Mouse (Mus musculus): ENCODE results near the gene Tulp3.
A peak's percentile ranks its signal among the peaks of the same experiment; 100 is the strongest.

Tulp3 gene

DNA sequence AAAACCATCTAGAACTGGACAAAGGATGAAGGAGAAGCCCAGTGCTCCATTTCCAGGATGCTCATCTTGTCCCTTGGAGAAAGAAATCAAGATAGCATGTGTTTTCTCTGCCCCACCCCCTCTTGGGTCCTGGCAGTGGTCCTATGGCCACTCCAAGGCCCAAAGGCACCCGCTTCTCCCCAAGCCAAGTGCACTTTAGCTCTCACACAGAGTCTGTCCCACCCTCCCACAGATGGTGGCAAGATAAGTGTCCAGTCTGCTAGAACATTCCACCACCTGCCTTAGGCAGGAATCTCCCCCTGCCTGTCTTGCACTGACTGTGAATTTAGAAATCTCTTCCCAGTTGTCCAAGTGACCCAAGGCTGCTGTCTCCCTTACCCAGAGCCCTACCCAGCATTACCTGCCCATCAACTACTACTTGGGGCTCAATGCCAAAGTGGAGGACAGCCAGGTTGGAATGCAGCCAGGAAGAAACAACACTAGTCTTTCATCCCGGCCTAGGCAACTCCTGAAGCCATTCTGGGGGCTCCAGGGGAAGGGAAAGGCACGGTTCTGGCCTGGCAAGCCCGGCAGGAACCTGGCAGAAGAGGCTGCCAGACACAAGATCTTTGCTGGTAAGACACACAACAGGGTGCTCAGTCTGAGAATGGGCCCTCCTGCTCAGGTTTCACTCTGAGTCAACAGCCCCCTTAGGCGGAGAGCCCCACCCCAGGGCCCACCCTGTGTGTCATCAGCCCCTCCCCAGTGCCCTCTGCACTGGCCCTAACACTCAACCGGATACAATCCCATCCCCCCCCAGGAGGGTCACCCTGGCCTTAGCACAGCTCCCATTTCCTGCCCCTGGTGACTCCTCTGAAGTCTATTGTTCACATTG is 59.5 kb downstream of the Tulp3 start:
- peak; percentile 85 for DNase-seq

DNA sequence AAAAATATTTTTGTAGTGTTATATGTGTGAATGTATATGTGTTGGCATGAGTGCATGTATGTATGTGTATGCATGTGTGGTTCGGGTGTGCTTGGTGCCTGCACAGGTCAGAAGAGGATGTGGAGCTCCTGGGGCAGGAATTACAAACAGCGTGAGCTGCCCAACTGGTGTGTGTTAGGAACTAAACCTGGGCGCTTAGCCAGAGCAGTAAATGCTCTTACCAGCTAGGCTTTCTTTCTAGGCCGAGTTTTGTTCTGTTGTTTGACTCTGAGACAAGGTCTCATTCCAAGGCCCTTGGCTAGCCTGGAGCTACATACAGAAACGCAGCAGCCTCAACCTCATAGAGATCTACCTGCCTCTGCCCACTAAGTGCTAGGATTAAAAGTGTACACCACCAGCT is 64.4 kb downstream of the Tulp3 start:
- no peak for DNase-seq

DNA sequence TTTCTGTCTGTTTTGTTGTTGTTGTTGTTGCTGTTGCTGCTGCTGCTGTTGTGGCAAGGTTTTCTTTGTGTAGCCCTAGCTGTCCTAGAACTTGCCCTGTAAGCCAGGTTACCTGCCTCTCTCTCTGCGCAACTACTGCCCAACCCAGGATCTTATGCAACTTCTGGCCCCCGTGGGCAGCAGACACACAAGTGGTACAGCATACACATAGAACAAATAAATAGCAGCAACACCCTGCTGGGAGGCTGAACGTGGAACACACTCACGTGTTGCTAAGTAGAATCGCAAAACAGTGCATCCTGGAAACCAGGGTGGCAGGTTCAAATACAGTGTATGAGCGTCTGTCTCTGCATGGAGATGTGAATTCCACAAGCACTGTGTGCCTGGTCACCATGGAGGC is 67.0 kb downstream of the Tulp3 start:
- DNase-seq, result no peak

DNA sequence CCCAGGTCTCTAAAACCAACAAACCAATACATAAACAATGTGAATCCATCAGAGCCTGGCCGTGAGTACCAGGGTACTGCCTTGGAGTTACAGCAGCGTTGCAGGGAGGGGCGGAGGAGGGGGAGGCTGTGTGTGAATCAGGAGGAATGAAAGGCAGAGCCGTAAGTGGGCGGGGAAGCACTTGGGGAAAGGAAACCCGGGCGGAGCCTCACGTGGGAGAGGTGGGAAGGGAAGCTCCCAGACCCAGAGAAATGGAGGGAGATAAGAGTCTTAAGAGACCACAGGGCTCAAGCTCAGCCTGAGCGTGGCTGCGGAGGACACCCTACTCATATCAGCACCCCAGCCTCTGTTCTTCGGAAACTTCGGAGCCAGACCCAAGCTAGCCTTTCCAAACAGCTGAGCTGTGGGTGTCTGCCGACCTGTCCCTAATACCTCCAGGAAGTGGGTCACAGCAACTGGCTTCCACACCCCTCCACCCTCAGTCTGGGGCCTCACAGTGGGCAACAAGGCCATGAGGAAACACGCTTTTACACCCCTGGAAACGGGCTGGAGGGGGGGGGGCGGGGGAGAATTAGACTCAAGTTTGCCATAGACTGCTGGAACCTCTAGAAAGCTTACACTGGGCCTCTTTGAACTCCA is 69.7 kb downstream of the Tulp3 start:
- peak; percentile 42 for DNase-seq

DNA sequence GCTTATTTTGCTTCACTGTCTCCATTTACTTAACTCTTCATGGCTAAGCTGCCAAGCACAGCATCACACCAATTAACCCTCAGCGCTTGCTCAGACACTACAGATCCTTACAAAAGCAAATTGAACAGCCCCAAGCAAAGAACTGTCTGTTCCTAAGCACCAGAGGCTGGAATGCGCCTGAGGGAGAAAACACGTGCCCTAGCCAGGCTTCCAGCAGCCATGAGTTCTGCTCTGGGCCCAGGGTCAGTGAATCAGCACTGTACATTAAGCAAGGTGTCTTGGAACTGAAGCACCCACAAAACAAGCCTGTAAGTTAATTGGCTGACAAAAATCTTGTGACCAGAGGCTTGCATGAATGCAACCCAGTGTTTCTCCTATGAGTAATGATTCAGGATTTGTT is 73.5 kb downstream of the Tulp3 start:
- no peak for DNase-seq

DNA sequence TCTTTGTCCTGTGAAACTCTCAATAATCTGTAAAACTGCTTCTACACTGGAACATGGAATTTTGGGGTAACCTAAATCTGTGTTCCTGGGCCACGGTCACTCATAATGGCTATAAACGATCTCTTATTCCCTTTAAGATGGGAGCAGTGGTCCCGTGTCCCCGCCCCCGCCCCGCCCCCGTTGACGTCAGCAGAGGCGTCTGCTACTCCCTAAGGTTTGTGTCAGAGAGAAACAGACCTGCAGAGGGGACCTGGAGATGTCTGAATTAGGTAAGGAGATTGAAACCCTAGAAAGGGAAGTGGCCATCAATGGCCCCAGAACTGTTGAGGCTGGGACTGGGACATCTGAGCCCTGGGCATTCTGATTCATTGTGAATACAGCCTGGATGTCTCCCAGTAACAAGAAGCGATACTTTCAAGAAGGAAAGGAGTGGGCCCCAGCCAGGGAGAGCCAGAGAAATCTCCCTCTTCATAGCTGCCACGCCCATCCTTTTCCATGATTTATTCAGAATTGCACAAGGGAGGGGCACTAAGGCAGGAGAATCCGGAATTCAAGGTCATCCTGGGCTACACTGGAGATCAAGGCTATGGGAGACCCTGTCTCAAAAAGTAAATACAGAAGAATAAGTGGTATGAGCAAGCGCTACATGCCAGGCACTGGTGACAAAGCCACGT is 75.0 kb downstream of the Tulp3 start:
- DNase-seq, result no peak

DNA sequence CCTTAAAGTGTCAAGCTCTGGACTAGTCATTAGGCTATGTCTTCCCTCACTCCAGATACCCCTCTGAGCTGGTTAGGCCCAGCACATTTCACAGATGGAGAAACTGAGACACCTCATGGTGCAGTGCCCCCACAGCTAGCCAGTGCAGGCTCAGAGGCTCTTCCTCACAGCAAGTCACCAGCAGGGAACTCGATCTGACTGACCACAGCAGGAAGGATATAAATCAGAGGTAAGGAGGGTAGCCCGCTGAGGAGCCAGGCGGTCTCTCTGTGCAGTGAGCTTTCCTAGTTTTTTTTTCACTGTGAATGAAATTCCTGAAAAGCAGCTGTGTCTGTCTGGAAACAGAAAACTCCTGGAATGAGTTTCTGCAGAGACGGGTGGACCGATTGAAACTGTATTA is 76.0 kb downstream of the Tulp3 start:
- DNase-seq, result no peak

DNA sequence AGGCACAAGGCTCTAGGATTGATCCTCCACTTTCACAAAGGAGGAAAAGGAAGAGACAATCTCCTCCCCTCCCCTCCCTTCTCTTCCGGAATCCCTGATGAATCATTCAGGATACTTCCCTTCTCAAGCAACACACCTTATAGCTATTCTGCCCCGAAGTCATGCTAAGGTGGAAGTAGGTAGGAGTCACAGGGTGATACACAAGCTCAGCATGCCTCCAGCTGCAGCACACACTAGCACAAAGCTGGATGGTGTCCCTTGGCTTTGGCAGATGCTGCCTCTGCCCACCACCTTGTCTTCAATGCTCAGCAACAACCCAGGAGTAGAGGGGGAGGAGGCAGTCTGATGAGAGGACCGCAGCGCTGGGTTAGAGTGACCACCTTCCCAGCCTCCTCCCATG is 76.6 kb downstream of the Tulp3 start:
- DNase-seq, result no peak

DNA sequence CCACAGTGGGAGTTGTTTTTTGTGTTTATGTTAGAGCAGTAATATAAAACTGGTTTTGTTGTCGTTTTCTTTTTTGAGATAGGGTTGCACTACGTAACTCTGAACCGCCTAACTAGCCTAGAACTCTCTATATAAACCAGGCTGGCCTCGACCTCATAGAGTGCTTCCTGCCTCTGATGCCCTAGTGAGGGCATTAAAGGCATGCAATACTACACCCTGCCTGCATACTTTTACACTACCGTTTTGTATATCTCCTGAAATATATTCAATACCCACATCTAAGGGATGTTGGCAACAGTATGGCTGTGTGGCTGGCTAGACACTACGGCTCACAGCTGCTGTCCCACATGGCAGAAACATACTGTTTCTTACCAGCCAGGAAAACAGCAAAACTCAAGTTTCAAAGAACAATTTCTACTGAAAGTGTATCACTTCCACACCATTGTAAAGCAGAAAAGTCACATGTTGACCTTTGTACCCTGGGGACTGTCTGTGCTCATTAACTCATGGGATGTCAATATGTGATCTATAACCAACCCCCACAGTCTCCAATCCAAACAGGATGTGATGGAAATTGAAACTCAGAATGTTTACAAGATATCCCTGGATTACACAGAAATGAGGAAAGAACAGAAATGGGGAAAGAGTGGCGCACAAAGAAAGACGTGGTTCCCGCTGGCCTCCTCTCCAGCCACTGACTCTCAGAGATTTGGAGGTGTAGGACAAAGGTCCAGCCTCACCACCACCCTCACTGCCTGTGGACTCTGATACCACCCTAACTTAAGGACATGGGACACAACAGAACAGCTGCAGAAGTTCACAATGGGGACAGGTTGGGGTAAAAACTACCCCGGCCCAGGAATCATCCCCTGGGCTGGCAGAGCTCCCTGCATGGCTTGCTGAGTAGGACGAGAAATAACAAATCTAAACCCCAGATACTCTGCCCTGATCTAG is 78.2 kb downstream of the Tulp3 start:
- peak; percentile 70 for DNase-seq

DNA sequence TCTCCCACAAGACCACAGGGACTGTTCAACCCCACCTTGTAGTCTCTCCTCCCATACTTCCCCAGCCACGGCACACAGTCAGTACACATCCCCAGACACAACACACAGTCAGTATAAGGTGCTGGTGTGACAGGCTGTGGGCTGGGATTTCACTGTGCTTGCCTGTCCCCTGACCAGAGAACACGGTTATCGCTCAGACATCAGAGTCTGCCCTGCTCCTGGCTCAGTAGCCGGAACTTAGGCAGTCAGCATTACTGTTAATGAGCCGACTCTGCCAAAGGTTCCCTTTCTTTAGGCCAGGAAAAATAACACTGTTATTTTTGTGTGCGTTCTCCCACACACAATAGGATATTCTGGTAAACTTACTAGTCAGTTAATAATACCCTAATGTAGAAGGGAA is 79.3 kb downstream of the Tulp3 start:
- DNase-seq, result no peak

DNA sequence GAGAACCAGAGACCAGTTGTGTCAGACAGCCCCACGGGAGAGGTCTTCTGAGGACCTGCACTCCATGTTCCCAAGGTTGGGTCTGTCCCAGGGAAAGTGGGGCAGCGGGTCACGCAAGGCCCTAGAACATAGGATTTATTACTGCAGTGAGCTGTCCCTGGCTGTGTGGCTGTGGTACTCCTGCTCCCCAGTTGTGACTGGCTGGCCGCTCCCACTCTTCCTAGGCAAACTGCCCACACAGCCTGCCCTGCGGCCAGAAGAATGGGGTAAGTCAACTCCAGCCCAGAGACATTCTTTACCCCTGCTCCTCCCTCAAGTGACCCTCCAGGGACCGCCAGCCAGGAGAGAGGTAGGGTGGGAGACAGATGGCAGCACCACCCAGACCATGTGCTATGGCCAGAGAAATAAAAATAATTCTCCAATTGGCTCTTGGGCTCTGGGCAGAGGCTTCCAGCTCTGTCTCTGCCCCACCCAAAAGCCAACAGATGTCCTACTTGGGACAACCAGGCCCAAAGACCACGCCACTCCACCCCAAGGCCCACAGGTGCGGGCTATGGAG is 80.1 kb downstream of the Tulp3 start:
- no peak for DNase-seq

DNA sequence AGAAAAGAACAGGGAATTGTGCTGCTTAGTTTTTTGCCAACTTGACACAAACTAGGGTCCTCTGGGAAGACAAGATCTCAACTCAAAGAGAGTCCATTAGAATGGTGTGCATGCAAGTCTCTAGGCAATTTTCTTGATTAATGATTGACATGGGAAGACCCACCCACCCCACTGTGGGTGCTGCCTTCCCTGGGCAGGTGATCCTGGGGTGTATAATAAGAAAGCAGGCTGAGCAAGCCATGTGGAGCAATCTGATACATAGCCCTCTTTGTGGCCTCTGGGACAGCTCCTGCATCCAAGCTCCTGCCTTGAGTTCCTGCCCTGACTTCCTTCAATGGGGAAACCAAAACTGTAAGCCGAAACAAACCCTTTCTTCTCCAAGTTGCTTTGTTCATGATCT is 82.1 kb downstream of the Tulp3 start:
- DNase-seq, result no peak

DNA sequence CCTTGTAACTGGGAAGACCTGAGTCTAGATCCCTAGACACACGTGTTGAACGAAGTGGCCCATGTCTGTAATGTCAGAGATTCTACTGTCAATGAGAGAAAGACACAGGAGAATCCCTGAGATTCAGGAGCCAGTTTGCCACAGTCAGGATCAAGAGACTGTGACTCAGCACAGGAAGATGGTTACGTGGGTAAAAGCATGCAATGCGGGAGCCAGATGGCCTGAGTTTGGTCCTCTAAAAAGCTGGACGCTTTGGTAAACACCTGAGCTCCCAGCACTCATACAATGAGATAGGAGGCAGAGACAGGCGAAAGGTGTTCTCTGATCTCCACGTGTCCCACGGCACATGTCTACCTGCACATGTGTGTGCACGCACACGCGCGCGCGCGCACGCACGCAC is 82.9 kb downstream of the Tulp3 start:
- DNase-seq, result no peak
